Mouse (Mus musculus): ENCODE data around the gene Nfic. TPM values are rescaled to one million over a fixed set of nuclear protein-coding genes. Genes with fewer than 3 reads are reported as not detected.

Gene Nfic
- polyA plus RNA-seq, 1 experiment: 26.7 TPM

DNA sequence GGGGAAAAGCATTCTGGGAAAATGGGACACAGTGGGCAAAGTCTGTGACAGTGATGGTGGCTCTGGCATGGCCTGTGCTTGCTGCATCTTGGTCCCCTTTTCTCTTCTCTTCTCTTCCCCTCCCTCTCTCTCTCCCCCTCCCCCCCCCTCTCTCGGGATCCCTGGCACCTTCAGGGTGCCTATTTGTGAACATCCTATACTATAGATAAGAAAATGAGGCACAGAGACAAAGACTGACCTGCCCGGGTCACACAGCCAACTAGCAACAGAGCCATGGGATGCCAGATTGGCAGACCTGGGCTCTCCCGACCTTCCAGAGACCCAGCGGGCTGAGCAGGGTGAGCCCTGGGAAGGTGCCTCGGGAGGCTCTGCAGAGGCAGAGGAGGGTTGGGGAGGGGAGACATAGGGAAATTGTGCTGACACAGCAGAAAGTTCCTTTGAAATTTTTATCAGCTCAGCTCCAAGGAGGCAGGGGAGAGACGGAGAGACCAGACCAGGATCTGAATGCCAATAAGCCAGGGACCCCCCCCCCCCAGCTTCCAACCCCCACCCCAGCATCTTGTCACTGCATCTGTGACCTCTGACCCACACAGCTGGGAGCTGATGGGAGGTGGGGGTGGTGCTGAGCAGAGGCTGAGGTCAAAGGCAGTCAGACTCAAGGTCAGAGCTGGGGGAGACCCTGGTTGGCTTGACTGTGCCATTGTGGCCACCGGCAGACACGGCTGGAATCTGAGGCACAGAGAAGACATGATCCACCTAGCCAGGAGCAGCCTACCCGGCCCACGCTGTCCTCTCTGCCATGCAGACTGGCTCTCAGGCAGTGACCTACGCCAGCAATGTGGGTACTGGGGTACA, 37.0 kb downstream of the Nfic start:
- DNase-seq: no peak
- Histone ChIP-seq H3K36me3 (ENCODE audit: control insufficient read depth, insufficient read depth, low read length) (no peaks in the 10 kb centered on the region), H3K27ac (ENCODE audit: control insufficient read depth, insufficient read depth, low read length) (no peak overlapping the region), H3K4me1 (replicated peaks; ENCODE audit: control insufficient read depth, insufficient read depth, low read length) (peaks cover 8% of the 10 kb centered on the region), H3K27me3 (ENCODE audit: control insufficient read depth, insufficient read depth, low read length) (no peaks in the 10 kb centered on the region), H3K4me3 (ENCODE audit: control insufficient read depth, insufficient read depth, low read length) (no peak overlapping the region)
- 90% methylated on average over 11 of the region's 11 CpGs for WGBS
- TF ChIP-seq CTCF (IDR thresholded peaks at IDR 0.05; ENCODE audit: borderline replicate concordance, control insufficient read depth, extremely low read depth, insufficient read depth, low read length, poor library complexity) (no peak), POLR2A (IDR thresholded peaks at IDR 0.05; ENCODE audit: control insufficient read depth, extremely low read depth, insufficient read depth, low read length, poor library complexity) (no peak)

DNA sequence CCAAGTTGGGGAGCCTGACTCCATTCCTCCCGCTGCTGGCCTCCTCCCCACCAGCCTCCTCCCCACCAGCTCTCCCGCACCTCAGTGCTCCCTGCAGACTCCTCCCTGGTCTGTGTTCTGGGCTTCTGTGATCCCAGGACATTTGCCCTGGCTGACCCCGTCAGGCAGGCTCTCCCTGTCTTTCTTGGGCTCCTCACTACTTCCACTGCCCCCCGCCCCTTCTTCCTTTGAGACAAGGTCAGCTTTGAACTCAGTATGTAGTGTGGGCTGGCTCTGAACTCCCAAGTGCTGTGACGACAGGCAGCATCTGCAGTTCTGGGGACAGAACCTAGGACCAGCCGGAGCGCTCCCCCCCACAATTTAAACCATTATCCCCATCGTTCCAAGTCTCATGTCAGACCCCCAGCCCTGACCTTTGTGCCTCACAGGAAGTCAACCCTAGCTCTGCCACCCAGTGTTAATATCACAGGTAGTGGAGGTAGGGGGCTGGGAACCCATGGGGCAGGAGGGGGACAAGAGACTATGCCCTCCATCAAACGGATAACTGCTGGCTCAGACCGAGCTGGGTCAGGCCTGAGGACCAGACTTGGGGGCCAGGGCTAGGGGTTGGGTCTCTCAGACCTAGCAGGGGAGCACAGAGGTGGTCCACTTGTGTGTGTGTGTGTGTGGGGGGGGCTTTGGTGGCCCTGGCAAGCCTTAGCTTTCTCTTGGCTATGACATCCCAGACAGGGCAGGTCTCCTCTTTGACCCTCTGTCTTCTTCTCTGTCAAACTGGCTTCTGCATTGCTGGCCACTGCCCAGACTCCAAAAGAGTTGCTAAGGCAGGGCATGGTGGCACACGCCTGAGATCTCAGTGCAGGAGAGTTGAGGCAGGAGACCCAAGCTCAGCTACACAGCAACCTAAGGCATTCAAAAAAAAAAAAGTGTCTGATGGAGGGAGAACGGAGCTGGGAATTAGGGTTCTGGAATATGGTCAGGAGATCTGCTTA, 37.9 kb downstream of the Nfic start:
- 79% methylated on average over 12 of the region's 12 CpGs for WGBS
- no peaks in the 10 kb centered on the region for H3K27me3 ChIP-seq (ENCODE audit: control insufficient read depth, insufficient read depth, low read length)

DNA sequence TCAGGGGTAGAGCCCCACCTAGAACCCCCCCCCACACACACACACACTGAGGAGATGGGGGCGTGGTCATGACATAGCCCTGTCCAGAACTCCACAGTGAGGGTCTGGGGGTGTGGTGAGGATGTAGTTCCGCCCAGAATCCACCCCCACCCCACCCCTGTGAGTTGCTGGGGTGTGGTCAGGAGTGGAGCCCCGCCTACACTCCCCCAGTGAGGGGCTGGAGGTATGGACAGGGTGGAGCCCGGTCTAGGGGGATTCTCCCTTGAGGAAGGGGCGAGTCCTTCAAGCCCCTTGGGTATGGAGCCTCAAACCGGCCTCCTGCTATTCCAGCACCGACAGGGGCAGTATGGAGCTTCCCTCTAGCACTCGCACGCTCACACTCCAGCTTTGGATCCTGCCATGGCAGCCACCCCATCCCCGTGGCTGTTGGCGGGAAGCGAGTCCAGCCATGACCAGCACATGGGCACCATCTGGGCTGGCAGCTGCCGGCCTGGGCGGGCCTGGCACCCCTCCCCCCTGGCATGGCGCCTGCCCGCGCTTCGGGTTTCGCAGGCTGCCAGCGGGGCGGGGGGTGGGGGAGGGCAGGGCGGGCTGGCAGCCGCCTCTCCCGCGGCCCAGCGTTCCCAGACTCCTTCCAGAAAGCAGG, 38.7 kb downstream of the Nfic start:
- Histone ChIP-seq H3K27ac (ENCODE audit: control insufficient read depth, insufficient read depth, low read length) (no peak overlapping the region), H3K4me3 (ENCODE audit: control insufficient read depth, insufficient read depth, low read length) (peak overlapping the region; percentile 19; the same call in 1 of the 2 replicates), H3K27me3 (ENCODE audit: control insufficient read depth, insufficient read depth, low read length) (no peaks in the 10 kb centered on the region), H3K36me3 (ENCODE audit: control insufficient read depth, insufficient read depth, low read length) (no peaks in the 10 kb centered on the region), H3K4me1 (replicated peaks; ENCODE audit: control insufficient read depth, insufficient read depth, low read length) (peaks cover 8% of the 10 kb centered on the region)
- 15% methylated on average over 26 of the region's 26 CpGs for WGBS
- DNase-seq: no peak
- TF ChIP-seq CTCF (IDR thresholded peaks at IDR 0.05; ENCODE audit: borderline replicate concordance, control insufficient read depth, extremely low read depth, insufficient read depth, low read length, poor library complexity) (0 out of 2 replicates have a peak, but pooled peaks have one; percentile 23), POLR2A (IDR thresholded peaks at IDR 0.05; ENCODE audit: control insufficient read depth, extremely low read depth, insufficient read depth, low read length, poor library complexity) (no peak)

More for the DNA sequence above, 37.9 kb downstream of the Nfic start:
- H3K4me3 ChIP-seq (ENCODE audit: control insufficient read depth, insufficient read depth, low read length): no peak overlapping the region
- no peak for TF ChIP-seq CTCF (IDR thresholded peaks at IDR 0.05; ENCODE audit: borderline replicate concordance, control insufficient read depth, extremely low read depth, insufficient read depth, low read length, poor library complexity)
- no peak for TF ChIP-seq POLR2A (IDR thresholded peaks at IDR 0.05; ENCODE audit: control insufficient read depth, extremely low read depth, insufficient read depth, low read length, poor library complexity)
- H3K27ac ChIP-seq (ENCODE audit: control insufficient read depth, insufficient read depth, low read length): no peak overlapping the region
- peaks cover 8% of the 10 kb centered on the region for H3K4me1 ChIP-seq (replicated peaks; ENCODE audit: control insufficient read depth, insufficient read depth, low read length)
- no peaks in the 10 kb centered on the region for H3K36me3 ChIP-seq (ENCODE audit: control insufficient read depth, insufficient read depth, low read length)
- DNase-seq: no peak

DNA sequence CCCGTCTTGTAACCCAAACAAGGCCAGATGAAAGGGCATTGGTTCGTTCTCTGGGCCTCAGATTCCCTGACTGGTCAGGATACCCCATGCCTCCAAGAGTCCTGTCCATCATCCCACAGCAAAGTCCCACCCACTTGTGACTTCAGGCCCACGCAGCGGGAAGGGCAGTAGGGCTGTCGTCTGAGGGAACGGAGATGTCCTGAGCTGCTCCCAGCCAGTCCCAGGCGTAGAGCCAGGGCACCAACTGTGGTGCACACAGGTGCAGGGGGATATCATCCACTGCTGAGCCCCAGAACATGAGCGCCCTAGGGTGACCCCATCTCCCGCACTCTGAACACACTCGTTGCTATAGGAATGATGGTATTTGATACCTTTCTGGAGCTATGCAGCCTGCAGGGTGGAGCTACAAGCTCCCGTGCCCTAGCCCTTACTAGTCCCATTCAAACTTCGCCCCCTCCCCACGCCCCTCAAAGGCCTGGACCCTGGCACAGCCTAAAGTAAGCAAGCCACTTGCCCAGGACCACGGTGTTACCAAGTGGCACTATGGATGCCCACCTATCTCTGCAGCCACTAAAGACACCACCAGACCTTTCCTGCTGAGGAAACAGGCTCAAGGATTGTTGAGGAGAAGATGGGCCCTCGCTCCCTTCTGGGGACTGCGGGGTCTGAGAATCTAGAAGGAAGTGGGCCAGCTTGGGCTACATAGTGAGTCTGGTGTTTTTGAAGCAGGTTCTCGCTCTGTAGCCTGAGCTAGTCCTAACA, 39.7 kb downstream of the Nfic start:
- Histone ChIP-seq H3K27ac (ENCODE audit: control insufficient read depth, insufficient read depth, low read length) (no peak overlapping the region), H3K4me1 (replicated peaks; ENCODE audit: control insufficient read depth, insufficient read depth, low read length) (peaks cover 8% of the 10 kb centered on the region), H3K4me3 (ENCODE audit: control insufficient read depth, insufficient read depth, low read length) (no peak overlapping the region), H3K27me3 (ENCODE audit: control insufficient read depth, insufficient read depth, low read length) (no peaks in the 10 kb centered on the region), H3K36me3 (ENCODE audit: control insufficient read depth, insufficient read depth, low read length) (no peaks in the 10 kb centered on the region)
- 94% methylated on average over 17 of the region's 17 CpGs for WGBS
- TF ChIP-seq CTCF (IDR thresholded peaks at IDR 0.05; ENCODE audit: borderline replicate concordance, control insufficient read depth, extremely low read depth, insufficient read depth, low read length, poor library complexity): no peak
- TF ChIP-seq POLR2A (IDR thresholded peaks at IDR 0.05; ENCODE audit: control insufficient read depth, extremely low read depth, insufficient read depth, low read length, poor library complexity): no peak
- DNase-seq: no peak

DNA sequence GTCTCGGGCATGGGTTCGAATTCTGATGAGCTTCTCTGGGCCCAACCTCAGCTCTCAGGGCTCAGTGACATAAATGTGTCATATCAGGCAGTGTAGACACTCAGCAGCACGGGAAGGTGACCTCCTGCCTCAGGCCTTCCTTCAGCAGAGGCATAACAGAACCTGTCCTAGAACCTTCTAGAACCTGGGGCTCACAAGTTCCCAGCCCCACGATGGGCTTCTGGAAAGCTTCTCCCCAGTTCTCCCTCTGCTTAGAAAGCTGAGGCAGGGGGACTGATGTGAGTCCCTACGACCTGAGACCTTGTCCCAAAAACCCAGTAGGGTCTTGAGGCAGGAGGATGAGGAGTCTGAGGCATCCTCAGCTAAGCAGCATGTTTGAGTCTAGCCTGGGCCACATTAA, 40.3 kb downstream of the Nfic start:
- 88% methylated on average over 5 of the region's 5 CpGs for WGBS
- no peaks in the 10 kb centered on the region for H3K36me3 ChIP-seq (ENCODE audit: control insufficient read depth, insufficient read depth, low read length)
- no peaks in the 10 kb centered on the region for H3K27me3 ChIP-seq (ENCODE audit: control insufficient read depth, insufficient read depth, low read length)
- H3K4me3 ChIP-seq (ENCODE audit: control insufficient read depth, insufficient read depth, low read length): no peak overlapping the region
- H3K4me1 ChIP-seq (replicated peaks; ENCODE audit: control insufficient read depth, insufficient read depth, low read length): peaks cover 8% of the 10 kb centered on the region
- H3K27ac ChIP-seq (ENCODE audit: control insufficient read depth, insufficient read depth, low read length): peak overlapping the region; percentile 19; the same call in 1 of the 2 replicates
- no peak for TF ChIP-seq POLR2A (IDR thresholded peaks at IDR 0.05; ENCODE audit: control insufficient read depth, extremely low read depth, insufficient read depth, low read length, poor library complexity)
- DNase-seq: no peak

Data from thymus, adult 2 months (tissue).